Mouse (Mus musculus): ENCODE data around the gene Acadl. TPM values are rescaled to one million over a fixed set of nuclear protein-coding genes. Genes with fewer than 3 reads are reported as not detected.

The Acadl gene
- total and polyA plus RNA-seq, 2 experiments from 2014 or later: 5.4 to 55.4 TPM

GRCm38 (mm10) chr1:66797962-66798361, 65.1 kb downstream of the Acadl start:
- Histone ChIP-seq H3K4me3 (ENCODE audit: low read depth, low read length) (no peak overlapping the region), H3K36me3 (ENCODE audit: insufficient read depth, low read length) (peaks cover 5% of the 10 kb centered on the region), H3K9me3 (ENCODE audit: low read length) (no peaks in the 10 kb centered on the region), H3K4me2 (ENCODE audit: low read depth, low read length, poor library complexity, severe bottlenecking) (no peak overlapping the region), H3K4me1 (ENCODE audit: insufficient read depth, low read length) (no peaks in the 10 kb centered on the region), H3K27ac (ENCODE audit: low read depth, low read length) (no peak overlapping the region), H3K9ac (replicated peaks; ENCODE audit: low read length, poor library complexity, severe bottlenecking) (no peak overlapping the region), H3K27me3 (ENCODE audit: insufficient read depth, low read length) (no peaks in the 10 kb centered on the region)
- ATAC-seq (ENCODE audit: low FRiP score) (no peak), DNase-seq (ENCODE audit: low spot score) (no peak)
- no peak for TF ChIP-seq CTCF (IDR thresholded peaks at IDR 0.05)
- WGBS: 97% methylated on average over 2 of the region's 2 CpGs

DNA sequence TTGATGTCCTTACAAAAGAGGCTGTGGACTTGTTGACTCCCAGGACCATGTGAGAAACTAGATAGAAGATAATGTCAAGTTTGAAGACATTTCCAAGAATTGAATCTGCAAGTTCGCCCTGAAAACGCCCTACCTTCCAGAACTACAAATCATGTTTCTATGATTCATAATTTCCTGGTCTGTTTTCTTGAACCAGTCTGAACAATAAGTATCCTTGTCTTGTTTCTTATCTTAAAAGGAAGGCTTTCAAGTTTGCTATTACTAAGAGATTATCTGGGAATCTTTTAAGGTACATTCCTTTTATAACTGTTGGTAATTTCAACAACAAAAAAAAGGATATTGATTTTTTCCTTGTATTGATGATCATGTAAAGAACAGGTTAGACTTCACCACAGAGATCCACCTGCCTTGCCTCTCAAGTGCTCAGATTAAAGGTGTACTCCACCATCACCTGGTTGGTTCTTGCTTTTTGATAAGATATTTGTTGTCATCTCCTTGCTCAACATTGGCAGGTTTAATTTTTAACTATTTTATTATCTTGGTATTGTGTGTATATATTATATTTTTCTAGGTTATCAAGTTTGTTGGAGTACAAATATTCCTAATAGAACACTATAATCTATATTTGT, 70.1 kb downstream of the Acadl start:
- Histone ChIP-seq H3K36me3 (ENCODE audit: insufficient read depth, low read length) (no peaks in the 10 kb centered on the region), H3K9me3 (ENCODE audit: low read length) (no peaks in the 10 kb centered on the region), H3K27me3 (ENCODE audit: insufficient read depth, low read length) (no peaks in the 10 kb centered on the region), H3K9ac (replicated peaks; ENCODE audit: low read length, poor library complexity, severe bottlenecking) (no peak overlapping the region), H3K4me1 (ENCODE audit: insufficient read depth, low read length) (no peaks in the 10 kb centered on the region), H3K4me2 (ENCODE audit: low read depth, low read length, poor library complexity, severe bottlenecking) (no peak overlapping the region), H3K27ac (ENCODE audit: low read depth, low read length) (no peak overlapping the region), H3K4me3 (ENCODE audit: low read depth, low read length) (no peak overlapping the region)
- 99% methylated on average over 2 of the region's 2 CpGs for WGBS
- ATAC-seq (ENCODE audit: low FRiP score) (no peak), DNase-seq (ENCODE audit: low spot score) (no peak)
- TF ChIP-seq CTCF (IDR thresholded peaks at IDR 0.05): no peak

GRCm38 (mm10) chr1:66782296-66782695, 80.8 kb downstream of the Acadl start:
- Histone ChIP-seq H3K4me1 (ENCODE audit: insufficient read depth, low read length) (no peaks in the 10 kb centered on the region), H3K9ac (replicated peaks; ENCODE audit: low read length, poor library complexity, severe bottlenecking) (no peak overlapping the region), H3K36me3 (ENCODE audit: insufficient read depth, low read length) (no peaks in the 10 kb centered on the region), H3K4me2 (ENCODE audit: low read depth, low read length, poor library complexity, severe bottlenecking) (no peak overlapping the region), H3K27ac (ENCODE audit: low read depth, low read length) (no peak overlapping the region), H3K9me3 (ENCODE audit: low read length) (no peaks in the 10 kb centered on the region), H3K4me3 (ENCODE audit: low read depth, low read length) (no peak overlapping the region), H3K27me3 (ENCODE audit: insufficient read depth, low read length) (no peaks in the 10 kb centered on the region)
- ATAC-seq (ENCODE audit: low FRiP score) (no peak), DNase-seq (ENCODE audit: low spot score) (no peak)
- 68% methylated on average over 2 of the region's 2 CpGs for WGBS
- no peak for TF ChIP-seq CTCF (IDR thresholded peaks at IDR 0.05)

- no peak for TF ChIP-seq CTCF (IDR thresholded peaks at IDR 0.05)
- no peaks in the 10 kb centered on the region for H3K9me3 ChIP-seq (ENCODE audit: low read length)
- H3K27me3 ChIP-seq (ENCODE audit: insufficient read depth, low read length): no peaks in the 10 kb centered on the region
- no peak for DNase-seq (ENCODE audit: low spot score)
- no peak overlapping the region for H3K9ac ChIP-seq (replicated peaks; ENCODE audit: low read length, poor library complexity, severe bottlenecking)
- 89% methylated on average over 4 of the region's 4 CpGs for WGBS
- no peaks in the 10 kb centered on the region for H3K36me3 ChIP-seq (ENCODE audit: insufficient read depth, low read length)
- no peak overlapping the region for H3K4me2 ChIP-seq (ENCODE audit: low read depth, low read length, poor library complexity, severe bottlenecking)
- no peaks in the 10 kb centered on the region for H3K4me1 ChIP-seq (ENCODE audit: insufficient read depth, low read length)
- no peak overlapping the region for H3K27ac ChIP-seq (ENCODE audit: low read depth, low read length)
- H3K4me3 ChIP-seq (ENCODE audit: low read depth, low read length): no peak overlapping the region
- ATAC-seq (ENCODE audit: low FRiP score): no peak
Measured at GRCm38 (mm10) chr1:66781027-66781426, 82.0 kb downstream of the Acadl start.

Other genes starting within 250 kb of the Acadl start
- 24.2 and 24.9 TPM in 2 replicates for gene Rpe, start 162.4 kb downstream of the Acadl start, total RNA-seq (2014; rRNA removed)
- gene Rpe, start 162.4 kb downstream of the Acadl start, polyA plus RNA-seq (2015; fragmentation: Nextera tagmentation; extraction: Ambion mirVana): 17.2 and 18.2 TPM in 2 replicates
- 20.8 and 20.9 TPM in 2 replicates for gene Kansl1l, start 45.7 kb downstream of the Acadl start, total RNA-seq (2014; rRNA removed)
- 7.2 and 9.7 TPM in 2 replicates for gene Kansl1l, start 45.7 kb downstream of the Acadl start, polyA plus RNA-seq (2015; fragmentation: Nextera tagmentation; extraction: Ambion mirVana)
- 0.38 and 2.6 TPM in 2 replicates for gene Myl1, start 82.1 kb upstream of the Acadl start, total RNA-seq (2014; rRNA removed)
- 0.43 and 1.3 TPM in 2 replicates for gene Myl1, start 82.1 kb upstream of the Acadl start, polyA plus RNA-seq (2015; fragmentation: Nextera tagmentation; extraction: Ambion mirVana)
- gene Lancl1, start 175.6 kb upstream of the Acadl start, total RNA-seq (2014; rRNA removed): 122 and 127 TPM in 2 replicates
- 187 and 192 TPM in 2 replicates for gene Lancl1, start 175.6 kb upstream of the Acadl start, polyA plus RNA-seq (2015; fragmentation: Nextera tagmentation; extraction: Ambion mirVana)